Mouse (Mus musculus) ES-Bruce4 (cell line): ENCODE results near the gene Myom1. TPM values are rescaled to one million over a fixed set of nuclear protein-coding genes. Genes with fewer than 3 reads are reported as not detected.

Experiments used
- H3K27ac ChIP-seq: 2 replicates; pipeline ENCODE4 v1.5.1; 2012; ENCODE audit warnings: low read length, inconsistent platforms; ENCODE audit not compliant: insufficient read depth
- H3K27me3 ChIP-seq: 2 replicates; pipeline ENCODE4 v1.6.1; 2012; ENCODE audit warnings: mild to moderate bottlenecking, low read length, inconsistent platforms; ENCODE audit not compliant: control insufficient read depth, poor library complexity, insufficient read depth, severe bottlenecking
- H3K36me3 ChIP-seq: 2 replicates; pipeline ENCODE4 v1.6.1; 2012; ENCODE audit warnings: inconsistent platforms, mild to moderate bottlenecking, low read length, moderate library complexity; ENCODE audit not compliant: control insufficient read depth, poor library complexity, insufficient read depth, severe bottlenecking
- H3K4me1 ChIP-seq: one replicate; pipeline ENCODE4 v1.8.1; 2011; ENCODE audit warnings: low read length; ENCODE audit not compliant: control insufficient read depth, insufficient read depth
- H3K4me3 ChIP-seq: 2 replicates; pipeline ENCODE4 v1.5.1; 2011; ENCODE audit warnings: low read depth, mild to moderate bottlenecking, low read length
- H3K9ac ChIP-seq: 2 replicates; pipeline ENCODE4 v1.6.1; 2012; ENCODE audit warnings: low read depth, mild to moderate bottlenecking, inconsistent platforms; ENCODE audit not compliant: poor library complexity, severe bottlenecking
- H3K9me3 ChIP-seq: replicated peaks from 2 replicates; pipeline ENCODE4 v1.6.1; 2012; ENCODE audit warnings: mild to moderate bottlenecking, low read length, inconsistent platforms; ENCODE audit not compliant: control insufficient read depth, poor library complexity, insufficient read depth, severe bottlenecking
- CTCF ChIP-seq: IDR thresholded peaks from one replicate; pipeline ENCODE4 v1.8.1; 2011; ENCODE audit warnings: low read depth, low read length
- EP300 ChIP-seq: IDR thresholded peaks from 2 replicates; pipeline ENCODE4 v1.6.1; 2011; ENCODE audit warnings: low read depth, low read length; ENCODE audit not compliant: insufficient read depth
- POLR2A ChIP-seq: IDR thresholded peaks from one replicate; pipeline ENCODE4 v1.8.1; 2011; ENCODE audit warnings: low read length; ENCODE audit not compliant: insufficient read depth
- polyA plus RNA-seq: library from polyadenylated mRNA; stranded (reverse); fragments of >200 nt; gene quantifications from 2 replicates; pipeline ENCODE4 v1.2.4, GENCODE M21; 2011; ENCODE audit warnings: low read depth; ENCODE audit not compliant: missing spikeins, insufficient read depth, insufficient read length

Myom1 gene
- polyA plus RNA-seq, 1 experiment: 2.3 TPM

- Histone ChIP-seq H3K9me3 (no peaks in the 10 kb centered on the region), H3K4me1 (no peaks in the 10 kb centered on the region), H3K27me3 (no peaks in the 10 kb centered on the region), H3K9ac (no peak overlapping the region), H3K27ac (no peak overlapping the region), H3K4me3 (no peak overlapping the region), H3K36me3 (no peaks in the 10 kb centered on the region)
- no peak for TF ChIP-seq EP300
Observed at GRCm38 (mm10) chr17:71024071-71024470, 21.6 kb downstream of the Myom1 start.

GRCm38 (mm10) chr17:71025922-71026321, 23.5 kb downstream of the Myom1 start:
- H3K4me1 ChIP-seq: no peaks in the 10 kb centered on the region
- no peaks in the 10 kb centered on the region for H3K36me3 ChIP-seq
- H3K27me3 ChIP-seq: no peaks in the 10 kb centered on the region
- no peak overlapping the region for H3K4me3 ChIP-seq
- H3K9me3 ChIP-seq: no peaks in the 10 kb centered on the region
- H3K27ac ChIP-seq: no peak overlapping the region
- TF ChIP-seq EP300 (no peak), CTCF (no peak), POLR2A (no peak)
- H3K9ac ChIP-seq: no peak overlapping the region

GRCm38 (mm10) chr17:71027186-71027585, 24.8 kb downstream of the Myom1 start:
- H3K27me3 ChIP-seq: no peaks in the 10 kb centered on the region

GRCm38 (mm10) chr17:71032719-71033118, 30.3 kb downstream of the Myom1 start:
- Histone ChIP-seq H3K36me3 (no peaks in the 10 kb centered on the region), H3K27ac (no peak overlapping the region), H3K4me3 (no peak overlapping the region), H3K4me1 (no peaks in the 10 kb centered on the region), H3K27me3 (no peaks in the 10 kb centered on the region), H3K9ac (no peak overlapping the region), H3K9me3 (no peaks in the 10 kb centered on the region)
- TF ChIP-seq CTCF (no peak), POLR2A (no peak), EP300 (no peak)

More at GRCm38 (mm10) chr17:71027186-71027585, 24.8 kb downstream of the Myom1 start:
- Histone ChIP-seq H3K27ac (no peak overlapping the region), H3K4me1 (no peaks in the 10 kb centered on the region), H3K4me3 (no peak overlapping the region), H3K9ac (no peak overlapping the region), H3K9me3 (no peaks in the 10 kb centered on the region), H3K36me3 (no peaks in the 10 kb centered on the region)
- TF ChIP-seq POLR2A: no peak
- TF ChIP-seq EP300: no peak
- TF ChIP-seq CTCF: no peak

- no peaks in the 10 kb centered on the region for H3K9me3 ChIP-seq
- no peaks in the 10 kb centered on the region for H3K27me3 ChIP-seq
- H3K36me3 ChIP-seq: no peaks in the 10 kb centered on the region
- TF ChIP-seq EP300 (no peak), CTCF (no peak)
- H3K9ac ChIP-seq: no peak overlapping the region
- H3K4me3 ChIP-seq: no peak overlapping the region
- no peaks in the 10 kb centered on the region for H3K4me1 ChIP-seq
- no peak overlapping the region for H3K27ac ChIP-seq
Observed at GRCm38 (mm10) chr17:71034472-71034871, 32.0 kb downstream of the Myom1 start.

- Histone ChIP-seq H3K36me3 (no peaks in the 10 kb centered on the region), H3K4me3 (no peak overlapping the region), H3K9ac (no peak overlapping the region), H3K4me1 (no peaks in the 10 kb centered on the region), H3K27ac (no peak overlapping the region), H3K27me3 (no peaks in the 10 kb centered on the region), H3K9me3 (no peaks in the 10 kb centered on the region)
- TF ChIP-seq CTCF: no peak
- no peak for TF ChIP-seq EP300
- no peak for TF ChIP-seq POLR2A
Observed at GRCm38 (mm10) chr17:71037188-71037587, 34.8 kb downstream of the Myom1 start.
